Mouse (Mus musculus) thymus, adult 2 months (tissue): ENCODE results near the gene Mlec. TPM values are rescaled to one million over a fixed set of nuclear protein-coding genes. Genes with fewer than 3 reads are reported as not detected.

ENCODE experiments used
- DNase-seq: peaks from one replicate; pipeline ENCODE4 v3.0.0; 2021
- H3K27ac ChIP-seq: fragments of 200-500 bp; 2 replicates; pipeline ENCODE4 v1.5.1; 2012; ENCODE audit warnings: low read length, control low read depth; ENCODE audit not compliant: control insufficient read depth, insufficient read depth
- H3K27me3 ChIP-seq: fragments of 200-500 bp; 2 replicates; pipeline ENCODE4 v1.6.1; 2012; ENCODE audit warnings: mild to moderate bottlenecking, low read length, moderate library complexity, mixed read lengths; ENCODE audit not compliant: control insufficient read depth, insufficient read depth
- H3K36me3 ChIP-seq: fragments of 200-500 bp; 2 replicates; pipeline ENCODE4 v1.6.1; 2012; ENCODE audit warnings: mild to moderate bottlenecking, low read length, moderate library complexity; ENCODE audit not compliant: control insufficient read depth, insufficient read depth
- H3K4me1 ChIP-seq: fragments of 200-500 bp; replicated peaks from 2 replicates; pipeline ENCODE4 v1.6.1; 2012; ENCODE audit warnings: low read length; ENCODE audit not compliant: control insufficient read depth, insufficient read depth
- H3K4me3 ChIP-seq: fragments of 200-500 bp; 2 replicates; pipeline ENCODE4 v1.5.1; 2012; ENCODE audit warnings: mild to moderate bottlenecking, low read length, control low read depth, moderate library complexity; ENCODE audit not compliant: control insufficient read depth, insufficient read depth
- CTCF ChIP-seq: fragments of 200-500 bp; IDR thresholded peaks from 2 replicates; pipeline ENCODE4 v1.5.1; 2012; ENCODE audit warnings: mild to moderate bottlenecking, control low read depth, low read length, moderate library complexity, borderline replicate concordance; ENCODE audit not compliant: control insufficient read depth, poor library complexity, insufficient read depth; ENCODE audit errors: extremely low read depth
- POLR2A ChIP-seq: fragments of 200-500 bp; IDR thresholded peaks from 2 replicates; pipeline ENCODE4 v1.6.1; 2012; ENCODE audit warnings: mild to moderate bottlenecking, low read length, control low read depth, moderate library complexity; ENCODE audit not compliant: control insufficient read depth, poor library complexity, insufficient read depth; ENCODE audit errors: extremely low read depth
- WGBS: fragments of 180-500 bp; shearing (Covaris S2); methylation state at CpG from one replicate; pipeline ENCODE4 v1.1.7; 2018; 5-methylcytosine and 5-hydroxymethylcytosine counted together
- polyA plus RNA-seq: library from polyadenylated mRNA; depleted of rRNA; stranded (reverse); fragments of >200 nt; gene quantifications from 2 replicates; pipeline ENCODE4 v1.2.3, GENCODE M21; 2012

Gene Mlec
- polyA plus RNA-seq, 1 experiment = 95.0 TPM

DNA sequence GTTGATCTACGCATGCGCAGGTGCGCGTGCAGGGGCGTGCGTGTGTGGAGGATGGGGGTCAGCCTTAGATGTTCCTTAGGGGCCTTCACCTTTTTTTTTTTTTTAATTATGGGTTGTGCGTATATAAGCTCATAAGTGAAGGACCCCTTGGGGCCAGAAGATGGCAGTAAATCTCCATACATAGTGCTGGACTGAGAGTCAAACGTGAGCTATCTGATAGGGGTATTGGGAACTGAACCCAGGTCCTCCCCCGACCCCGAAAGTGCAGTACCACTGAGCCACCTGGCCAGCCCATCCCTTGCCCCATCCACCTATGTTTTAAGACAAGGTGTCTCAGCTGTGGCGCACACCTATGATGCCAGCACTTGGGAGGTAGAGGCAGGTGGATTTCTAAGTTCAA lies 21.6 kb upstream of the Mlec start:
- Histone ChIP-seq H3K27me3 (no peaks in the 10 kb centered on the region), H3K36me3 (no peaks in the 10 kb centered on the region), H3K27ac (no peak overlapping the region), H3K4me3 (no peak overlapping the region), H3K4me1 (peaks cover 14% of the 10 kb centered on the region)
- no peak for DNase-seq
- TF ChIP-seq POLR2A = no peak
- no peak for TF ChIP-seq CTCF
- WGBS = 99% methylated on average over 11 of the region's 11 CpGs

DNA sequence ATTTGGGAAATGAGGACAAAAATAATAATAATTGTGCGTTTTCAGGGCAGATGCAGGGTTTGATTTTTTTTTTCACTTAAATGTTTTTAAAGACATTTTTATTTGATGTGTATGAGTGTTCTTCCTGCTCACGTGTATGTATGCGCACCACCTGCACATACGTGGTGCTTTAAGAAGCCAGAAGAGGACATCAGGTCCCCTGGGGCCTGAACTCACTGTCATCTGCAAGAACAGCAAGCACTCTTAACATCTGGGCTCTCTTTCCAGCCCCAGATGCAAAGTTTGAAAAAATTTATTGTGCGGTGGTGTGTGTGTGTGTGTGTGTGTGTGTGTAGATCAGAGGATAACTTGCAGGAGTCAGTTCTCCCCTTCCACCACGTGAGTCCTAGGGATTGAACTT lies 19.9 kb upstream of the Mlec start:
- Histone ChIP-seq H3K4me1 (peaks cover 14% of the 10 kb centered on the region), H3K4me3 (no peak overlapping the region), H3K27ac (no peak overlapping the region), H3K36me3 (no peaks in the 10 kb centered on the region), H3K27me3 (no peaks in the 10 kb centered on the region)
- no peak for TF ChIP-seq CTCF
- no peak for TF ChIP-seq POLR2A
- 89% methylated on average over 6 of the region's 6 CpGs for WGBS
- DNase-seq = no peak

DNA sequence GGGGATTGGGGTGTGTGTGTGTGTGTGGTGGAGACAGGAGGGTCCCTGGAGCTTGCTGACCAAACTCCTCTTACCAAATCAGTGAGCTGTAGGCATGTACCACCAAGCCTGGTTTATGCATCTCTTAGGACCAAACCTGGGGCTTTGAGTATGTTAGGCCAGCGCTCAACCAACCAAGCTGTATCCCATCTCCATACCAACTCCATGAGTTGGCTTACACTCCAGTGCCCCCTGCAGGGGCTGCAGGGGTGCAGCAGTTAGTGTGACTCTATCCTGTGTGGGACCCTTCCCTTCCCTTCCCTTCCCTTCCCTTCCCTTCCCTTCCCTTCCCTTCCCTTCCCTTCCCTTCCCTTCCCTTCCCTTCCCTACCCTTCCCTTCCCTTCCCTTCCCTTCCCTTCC lies 16.6 kb upstream of the Mlec start:
- 80% methylated on average over 1 of the region's 1 CpGs for WGBS
- no peaks in the 10 kb centered on the region for H3K36me3 ChIP-seq
- TF ChIP-seq CTCF (peak; percentile 47; the same call in 1 of the 2 replicates), POLR2A (no peak)

DNA sequence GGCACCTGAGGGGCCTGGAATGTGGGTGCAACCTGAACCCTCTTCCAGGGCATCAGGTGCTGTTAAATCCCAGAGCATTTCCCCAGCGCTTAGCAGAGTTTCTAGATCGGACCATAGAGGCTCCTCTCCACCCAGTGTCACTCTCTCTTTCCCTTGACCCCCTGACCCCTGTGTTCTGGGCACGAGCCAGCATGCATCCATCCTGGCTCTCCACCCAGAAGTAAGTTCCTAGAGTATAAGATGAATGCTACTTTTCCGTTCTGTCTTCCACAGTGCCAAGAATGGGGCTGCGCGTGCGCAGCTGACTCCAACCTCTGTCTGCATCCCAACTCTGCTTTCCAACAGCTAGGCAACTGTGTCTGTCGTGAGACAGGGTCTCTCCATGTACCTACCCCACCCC lies 12.2 kb upstream of the Mlec start:
- 98% methylated on average over 8 of the region's 8 CpGs for WGBS
- Histone ChIP-seq H3K27me3 (no peaks in the 10 kb centered on the region), H3K4me3 (no peak overlapping the region), H3K4me1 (peaks cover 21% of the 10 kb centered on the region), H3K36me3 (no peaks in the 10 kb centered on the region), H3K27ac (no peak overlapping the region)
- no peak for TF ChIP-seq POLR2A
- no peak for TF ChIP-seq CTCF
- DNase-seq = no peak

More for the DNA sequence above, 16.6 kb upstream of the Mlec start:
- Histone ChIP-seq H3K27me3 (no peaks in the 10 kb centered on the region), H3K27ac (no peak overlapping the region), H3K4me3 (no peak overlapping the region), H3K4me1 (no peaks in the 10 kb centered on the region)
- DNase-seq = peak; percentile 25

DNA sequence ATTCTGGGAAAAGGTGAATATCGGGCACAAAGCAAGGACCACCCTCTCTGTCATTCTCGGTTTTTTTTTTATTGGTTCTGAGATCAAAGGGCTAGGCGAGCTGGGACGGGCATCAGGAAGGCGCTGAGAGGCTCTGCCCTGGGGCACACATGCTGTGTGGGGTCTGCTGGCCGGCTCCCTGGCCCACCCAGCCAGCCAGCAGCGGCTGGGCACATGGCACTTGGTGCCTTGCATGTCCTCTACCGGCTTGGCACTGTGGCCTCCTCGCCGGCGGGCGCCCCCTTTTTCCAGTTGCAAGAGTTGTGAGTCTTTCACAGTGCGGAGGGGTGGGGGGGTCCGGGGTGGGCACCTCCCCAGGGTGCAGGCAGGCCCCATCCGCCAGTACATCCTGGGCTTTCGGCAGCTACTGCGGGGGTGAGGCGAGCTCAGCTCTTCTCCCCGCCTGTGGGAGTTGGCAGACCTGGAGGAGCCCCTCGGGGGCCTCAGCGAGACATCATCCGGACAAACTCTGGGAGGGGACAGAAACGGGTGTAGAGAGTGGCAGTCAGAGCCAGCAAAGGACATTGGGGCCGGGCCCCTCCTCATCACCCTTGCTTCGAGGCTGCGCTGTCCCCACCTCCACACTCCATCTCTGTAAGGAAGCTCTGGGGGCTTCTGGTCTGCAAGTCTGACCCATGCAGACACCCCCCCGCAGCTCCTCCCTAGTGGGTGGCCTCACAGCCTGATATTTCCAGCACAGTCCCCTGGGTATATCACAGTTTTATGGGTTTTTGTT lies 10.8 kb upstream of the Mlec start:
- Histone ChIP-seq H3K4me3 (no peak overlapping the region), H3K36me3 (no peaks in the 10 kb centered on the region), H3K27me3 (no peaks in the 10 kb centered on the region), H3K27ac (no peak overlapping the region), H3K4me1 (peaks cover 21% of the 10 kb centered on the region)
- no peak for TF ChIP-seq POLR2A
- TF ChIP-seq CTCF = no peak
- WGBS = 87% methylated on average over 27 of the region's 27 CpGs
- no peak for DNase-seq

DNA sequence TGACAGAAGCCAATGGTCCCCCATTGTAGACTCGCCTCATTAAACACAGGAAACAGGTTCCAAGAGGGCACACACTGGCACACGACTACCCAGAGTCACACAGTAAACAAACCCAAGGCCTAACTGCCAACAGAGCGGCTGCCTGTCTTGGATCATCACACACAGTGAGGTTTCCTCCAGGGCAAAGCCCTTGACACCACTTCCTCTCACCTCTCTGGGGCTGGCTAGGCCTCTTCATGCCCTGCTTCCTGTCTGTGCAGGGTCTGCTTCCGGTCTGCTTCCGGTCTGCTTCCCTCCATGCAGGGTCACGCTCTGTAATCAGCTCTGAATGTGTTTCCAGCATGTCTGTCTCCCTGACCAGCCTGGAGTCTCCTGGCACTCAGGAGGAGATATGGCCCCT lies 9.4 kb upstream of the Mlec start:
- TF ChIP-seq POLR2A (peak; percentile 46; the same call in 1 of the 2 replicates), CTCF (no peak)
- peak; percentile 75 for DNase-seq
- no peak overlapping the region for H3K4me3 ChIP-seq
- 7% methylated on average over 6 of the region's 6 CpGs for WGBS
- H3K27ac ChIP-seq = peak overlapping the region; percentile 94
- H3K27me3 ChIP-seq = no peaks in the 10 kb centered on the region
- H3K36me3 ChIP-seq = no peaks in the 10 kb centered on the region
- peaks cover 21% of the 10 kb centered on the region for H3K4me1 ChIP-seq

DNA sequence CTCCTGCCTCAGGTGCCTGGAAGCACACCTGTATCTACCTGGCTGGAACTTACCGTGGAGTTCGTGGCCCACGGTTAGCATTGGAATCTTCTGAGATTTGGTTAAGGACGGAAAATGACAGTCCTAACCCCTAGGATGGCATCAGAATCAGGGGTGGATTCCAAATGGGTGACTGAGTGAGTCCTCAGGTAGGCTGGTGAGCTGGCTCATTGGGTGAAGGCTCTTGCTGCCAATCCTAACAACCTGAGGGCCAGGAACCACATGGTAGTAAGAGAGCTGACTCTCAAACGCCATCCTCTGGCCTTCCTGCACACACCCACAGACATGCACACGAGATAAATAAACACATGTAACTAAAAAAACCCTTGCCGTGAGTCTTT lies 8.8 kb upstream of the Mlec start:
- 75% methylated on average over 7 of the region's 7 CpGs for WGBS
- DNase-seq = no peak
- Histone ChIP-seq H3K36me3 (no peaks in the 10 kb centered on the region), H3K4me1 (peaks cover 21% of the 10 kb centered on the region), H3K27me3 (no peaks in the 10 kb centered on the region), H3K27ac (peak overlapping the region; percentile 94), H3K4me3 (no peak overlapping the region)
- TF ChIP-seq CTCF (no peak), POLR2A (no peak)
